Mouse (Mus musculus) MEL-GATA-1-ER (cell line): ENCODE measurements around the gene Lmbr1l.

ENCODE experiments used
- DNase-seq: peaks from one replicate; pipeline ENCODE4 v3.0.0-alpha.2; 2012; ENCODE audit warnings: low read depth; ENCODE audit errors: extremely low read depth

The Lmbr1l gene

DNA sequence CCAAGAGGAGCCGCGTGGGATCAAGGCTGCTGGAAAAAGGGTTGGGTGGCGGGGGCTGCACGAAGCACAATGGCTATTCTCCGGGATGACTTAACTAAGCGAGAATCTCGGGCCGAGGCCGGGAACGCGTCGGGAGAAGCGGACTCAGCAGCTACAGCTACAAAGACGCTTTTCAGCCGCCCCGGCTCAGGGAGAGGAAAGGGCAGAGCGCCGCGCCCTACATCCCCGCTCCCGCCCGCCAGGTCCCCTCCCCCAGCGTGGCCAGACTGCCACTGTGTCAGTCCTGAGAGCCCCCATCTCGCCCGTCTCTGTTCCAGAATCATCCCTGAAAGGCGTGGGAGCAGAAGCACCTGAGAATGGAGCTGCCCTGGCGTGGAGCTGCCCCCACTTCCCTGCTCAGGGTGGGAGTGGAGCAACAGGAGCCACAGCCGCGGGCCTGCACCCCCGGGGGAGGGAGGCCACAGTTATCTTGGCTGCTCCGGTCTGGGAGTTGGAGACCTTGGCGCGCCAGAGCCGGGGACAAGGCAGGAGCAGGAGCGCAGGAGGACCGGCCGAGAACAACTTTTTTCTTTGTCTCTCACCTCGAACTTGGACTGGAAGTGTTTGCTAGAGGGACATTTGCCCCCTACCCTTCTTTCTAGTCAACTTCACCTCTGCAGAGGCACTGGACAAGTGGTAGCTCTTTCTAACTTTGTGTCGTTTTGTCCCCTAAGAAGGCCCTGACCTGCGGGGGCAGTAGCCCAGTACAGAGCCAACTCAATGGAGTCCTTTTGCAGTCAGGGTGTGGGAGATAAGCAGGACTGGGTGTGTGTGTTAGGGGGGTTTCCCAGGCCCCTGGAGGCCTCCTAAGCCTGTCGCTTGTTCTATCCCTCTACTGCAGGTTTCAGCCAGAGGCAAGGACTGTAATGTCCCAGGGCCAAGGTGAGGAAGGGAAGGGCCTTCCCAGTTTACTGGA lies 22.1 kb downstream of the Lmbr1l start:
- no peak for DNase-seq

DNA sequence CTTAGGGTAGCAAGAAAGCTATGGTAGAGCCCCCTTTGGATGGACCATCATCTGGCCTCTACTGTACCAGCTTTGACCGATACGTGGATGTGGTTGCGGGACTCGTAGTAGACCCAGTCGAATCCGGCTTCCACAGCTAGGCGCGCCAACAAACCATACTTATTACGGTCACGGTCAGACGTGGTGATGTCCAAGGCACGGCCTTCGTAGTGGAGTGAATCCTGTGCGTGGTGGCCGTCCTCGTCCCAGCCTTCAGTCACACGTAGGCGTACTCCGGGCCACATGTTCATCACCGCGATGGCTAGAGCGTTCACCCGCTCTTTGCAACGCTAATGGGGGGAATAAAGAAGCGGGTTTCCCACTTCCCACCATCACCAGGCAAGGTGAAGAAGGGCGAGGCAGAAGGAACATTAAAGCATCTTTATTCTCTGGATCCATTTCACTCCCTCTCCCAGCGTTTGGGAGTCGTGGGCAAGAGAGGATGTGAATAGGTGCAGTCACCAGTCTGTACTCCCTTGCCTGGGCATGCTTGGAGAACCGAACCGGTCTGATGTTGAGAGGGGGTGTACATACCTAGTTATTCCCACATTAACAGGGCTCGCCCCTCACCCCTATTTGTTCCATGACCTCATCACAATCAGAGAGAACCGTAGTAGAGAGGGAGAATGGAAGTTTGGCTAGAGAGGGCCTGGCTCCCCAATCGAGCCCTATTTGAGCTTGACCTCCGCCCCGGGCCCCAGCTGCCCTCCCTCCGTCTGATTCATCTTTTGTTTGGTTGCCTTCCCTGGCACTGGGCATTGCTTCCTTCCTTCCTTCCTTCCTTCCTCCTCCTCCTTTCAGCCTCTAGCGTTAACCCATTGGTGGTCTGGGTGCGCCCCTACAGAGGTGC lies 23.0 kb downstream of the Lmbr1l start:
- DNase-seq: no peak

DNA sequence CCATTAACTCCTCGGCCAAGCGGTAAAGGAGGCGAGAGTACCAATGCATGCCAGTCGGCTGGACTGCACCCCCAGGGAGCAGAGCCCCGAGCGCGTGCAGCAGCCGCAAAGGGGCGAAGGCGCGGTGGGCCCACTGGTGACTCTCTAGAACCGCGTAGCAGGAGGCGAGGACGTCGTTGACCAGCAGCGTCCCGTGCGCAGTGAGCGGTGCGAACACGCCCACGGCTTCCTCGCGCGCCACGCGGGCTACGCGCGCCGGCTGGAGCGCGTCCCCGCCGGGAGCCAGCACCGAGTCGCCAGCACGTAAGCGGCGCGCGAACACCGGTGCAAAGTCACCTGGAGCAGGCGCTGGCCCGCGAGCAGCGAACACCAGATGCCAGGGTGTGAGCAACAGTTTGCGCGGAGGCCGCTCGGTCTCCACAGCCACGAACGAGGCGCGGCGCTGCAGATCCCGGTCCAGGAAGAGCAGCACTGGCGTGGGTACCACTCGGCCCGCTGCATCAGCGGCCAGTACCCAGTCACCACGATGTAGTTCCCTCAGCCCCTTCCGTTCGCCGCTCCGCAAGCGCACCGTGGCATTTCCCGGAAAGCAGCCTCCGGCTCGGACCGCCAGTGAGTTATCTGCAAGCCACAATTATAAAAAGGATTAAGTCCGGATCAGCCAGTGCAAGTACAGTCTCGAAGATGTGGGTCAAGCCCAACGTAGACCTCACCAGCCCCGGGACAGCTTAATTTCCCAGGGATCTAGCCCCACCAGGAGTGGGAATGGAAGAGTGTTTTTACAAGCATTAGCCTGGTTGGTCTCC lies 23.9 kb downstream of the Lmbr1l start, which contains the start of gene Rhebl1:
Rhebl1 (minus strand) TSS at position 601 of the 806 bp plus-strand sequence.
- DNase-seq: no peak

DNA sequence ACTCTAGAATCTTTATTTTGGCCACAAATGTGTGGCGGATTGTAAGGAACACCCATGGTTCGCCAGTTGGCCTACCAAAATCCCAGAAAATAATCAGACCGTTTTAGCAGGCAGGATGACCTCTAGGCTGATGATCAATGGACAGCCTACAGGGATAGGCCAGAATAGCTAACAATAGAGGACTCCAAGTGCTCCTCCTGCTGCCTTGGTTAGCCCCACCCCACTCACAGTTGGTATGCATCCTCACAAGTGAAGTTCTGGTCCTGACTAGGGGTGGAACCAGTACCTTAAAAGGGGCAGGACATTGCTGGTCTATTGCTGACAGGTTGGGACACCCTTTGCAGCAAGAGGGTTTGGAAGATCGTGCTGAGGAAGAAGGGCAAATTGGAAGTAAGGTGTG lies 25.0 kb downstream of the Lmbr1l start:
- no peak for DNase-seq

DNA sequence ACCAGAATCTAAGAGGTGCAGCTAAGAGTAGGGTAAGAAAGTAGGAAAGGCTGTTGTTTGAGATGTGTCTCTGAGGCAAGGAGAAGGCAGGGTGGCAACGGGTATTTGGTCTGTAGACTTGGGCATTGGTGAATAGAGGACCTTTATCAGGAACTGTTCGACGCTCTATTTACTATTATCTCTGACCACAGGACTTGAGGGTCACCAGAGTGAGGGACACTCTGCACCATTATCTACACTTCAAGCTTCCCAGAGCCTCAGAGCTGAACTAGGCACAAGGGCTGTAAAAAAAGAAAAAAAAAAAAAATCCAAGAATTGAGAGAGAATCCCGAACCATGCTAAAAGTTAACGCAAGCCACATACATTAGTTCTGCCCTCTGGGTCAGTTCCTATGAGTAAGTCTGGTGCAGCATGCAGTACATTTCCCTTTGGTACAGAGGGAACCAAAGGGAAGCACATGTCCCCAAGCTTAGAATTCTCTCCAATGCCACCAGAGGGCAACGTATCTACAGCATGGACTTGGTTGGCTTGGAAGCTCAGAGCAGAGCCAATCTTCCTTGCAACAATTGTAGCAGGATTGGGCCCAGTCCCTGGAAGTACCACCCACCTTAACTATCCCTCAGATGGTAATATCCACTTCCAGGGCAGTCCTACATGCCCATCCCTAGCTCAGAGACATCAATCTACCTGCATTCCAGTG lies 26.0 kb downstream of the Lmbr1l start:
- DNase-seq: peak; percentile 76

DNA sequence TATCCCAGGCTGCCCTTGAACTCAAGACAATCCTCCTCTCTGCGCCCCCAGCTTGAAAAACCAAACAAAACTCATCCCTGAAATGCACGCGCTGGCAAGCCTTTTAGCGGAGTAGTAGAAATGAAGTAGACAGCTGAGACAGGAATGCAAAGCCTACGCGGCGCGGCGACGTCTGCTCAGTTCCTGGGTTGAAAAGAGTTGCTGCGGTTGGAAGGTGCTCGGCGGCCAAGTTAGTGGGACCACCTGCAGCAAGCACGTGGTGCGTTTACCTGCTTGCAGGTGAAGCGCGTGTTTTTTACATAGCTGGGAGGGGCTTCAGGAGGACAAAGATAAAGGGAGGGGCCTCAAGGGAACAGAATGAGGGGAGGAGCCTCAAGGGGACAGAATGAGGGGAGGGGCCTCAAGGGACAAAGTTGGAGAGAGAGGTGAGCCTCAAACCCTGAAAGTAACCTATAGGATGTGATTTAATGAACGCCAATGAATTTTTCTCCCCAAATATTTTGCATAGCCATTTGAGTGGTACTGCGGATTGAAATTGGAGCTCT lies 26.8 kb downstream of the Lmbr1l start:
- DNase-seq: no peak

DNA sequence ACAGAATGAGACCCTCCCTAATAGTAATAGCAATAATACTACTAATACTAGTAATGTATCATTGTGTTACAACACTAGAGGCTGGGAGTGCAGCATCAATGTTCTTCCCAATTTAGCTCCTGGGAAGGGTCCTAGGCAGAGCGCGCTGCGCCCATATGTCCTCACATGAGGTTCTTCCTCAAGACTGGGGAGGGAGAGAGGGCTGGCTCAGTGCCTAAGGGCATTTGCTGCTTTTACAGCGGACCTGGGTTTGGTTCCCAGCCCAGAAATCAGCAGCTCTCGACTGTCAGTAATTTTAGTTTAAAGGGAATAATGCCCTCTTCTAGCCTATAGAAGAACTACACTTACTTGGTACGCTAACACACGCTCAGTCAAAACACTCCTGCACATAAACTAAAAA lies 30.5 kb downstream of the Lmbr1l start:
- no peak for DNase-seq

DNA sequence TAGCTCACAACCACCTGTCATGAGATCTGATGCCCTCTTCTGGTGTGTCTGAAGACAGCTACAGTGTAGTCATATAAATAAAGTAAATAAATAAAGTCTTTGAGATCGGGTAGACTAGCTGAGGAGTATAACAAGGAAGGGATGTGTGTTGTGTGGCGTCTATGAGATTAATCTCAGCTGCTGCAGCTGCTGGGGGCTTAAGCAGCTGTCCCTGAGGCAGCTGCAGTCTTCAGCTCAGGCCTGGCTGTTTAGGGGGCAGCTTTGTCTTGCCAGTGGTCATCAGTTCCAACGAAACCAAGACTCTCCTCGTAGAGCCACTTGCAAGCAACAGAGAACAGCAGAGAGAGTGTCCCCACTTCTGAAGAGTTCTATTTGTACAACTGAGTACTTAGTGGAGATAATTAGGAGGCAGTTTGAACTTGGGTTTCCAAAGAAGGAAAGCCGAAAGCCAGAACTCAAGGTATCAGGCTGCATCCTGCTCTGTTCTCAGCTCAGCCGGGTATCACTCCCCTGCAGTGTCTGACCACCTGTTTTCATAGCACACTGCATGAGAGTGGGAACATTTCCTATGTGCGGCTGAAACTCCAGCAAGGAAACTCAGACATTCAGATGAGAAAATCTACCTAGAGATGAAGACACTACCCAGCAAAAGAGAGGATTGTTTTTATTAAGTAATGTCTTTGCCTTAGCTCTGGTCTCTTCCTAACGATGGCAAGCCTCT lies 31.2 kb downstream of the Lmbr1l start:
- no peak for DNase-seq

DNA sequence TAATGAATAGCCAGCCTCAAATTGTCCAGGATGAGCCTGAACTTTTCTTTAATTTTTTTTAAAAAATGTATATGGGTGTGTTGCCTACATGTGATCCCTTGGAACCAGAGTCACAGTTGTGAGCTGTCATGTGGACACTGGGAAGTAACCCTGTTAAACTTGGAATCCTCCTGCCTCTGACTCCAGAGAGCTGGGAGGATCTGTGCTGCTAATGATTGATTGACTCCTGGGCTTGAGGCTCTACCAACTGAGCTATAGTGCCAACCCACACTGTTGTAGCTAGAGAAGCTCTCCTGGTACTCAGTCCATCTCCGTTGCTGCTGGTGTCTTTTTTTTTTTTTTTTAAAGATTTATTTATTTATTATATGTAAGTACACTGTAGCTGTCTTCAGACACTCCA lies 33.9 kb downstream of the Lmbr1l start:
- no peak for DNase-seq

DNA sequence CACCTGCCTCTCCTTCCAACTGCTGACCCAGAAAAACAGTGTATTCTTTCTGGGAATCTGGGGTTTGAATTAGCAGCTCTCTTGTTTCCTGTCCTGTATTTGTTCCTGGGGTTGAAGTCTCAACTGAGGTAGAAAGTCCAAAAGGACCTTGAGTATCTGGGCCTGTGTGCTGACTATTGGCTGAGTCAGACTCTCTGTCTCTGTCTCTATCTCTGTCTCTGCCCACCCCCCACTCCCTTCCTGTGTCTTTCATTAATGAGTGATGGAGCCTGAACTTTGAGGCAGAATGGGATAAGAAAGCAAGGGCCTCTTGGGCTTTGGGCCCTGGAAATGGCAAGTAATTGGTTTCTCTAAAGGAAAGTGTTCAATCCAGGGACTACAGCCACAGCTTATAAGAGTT lies 34.4 kb downstream of the Lmbr1l start:
- no peak for DNase-seq

DNA sequence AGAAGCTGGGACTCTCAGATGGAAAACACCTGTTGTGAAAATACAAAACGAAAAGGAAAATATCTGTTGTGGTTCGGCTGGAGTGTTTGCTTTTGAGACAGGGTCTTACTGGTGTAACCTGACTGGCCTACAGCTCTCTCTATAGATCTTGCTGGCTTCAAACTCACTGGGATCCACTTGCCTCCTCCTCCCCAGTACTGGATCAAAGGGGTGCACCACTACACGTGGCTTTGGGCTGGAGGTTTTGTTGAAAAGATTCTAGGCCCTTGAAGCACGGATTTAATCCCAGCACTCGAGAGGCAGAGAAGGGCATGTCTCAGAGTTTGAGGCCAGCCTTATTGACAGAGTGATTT lies 36.4 kb downstream of the Lmbr1l start:
- DNase-seq: no peak

DNA sequence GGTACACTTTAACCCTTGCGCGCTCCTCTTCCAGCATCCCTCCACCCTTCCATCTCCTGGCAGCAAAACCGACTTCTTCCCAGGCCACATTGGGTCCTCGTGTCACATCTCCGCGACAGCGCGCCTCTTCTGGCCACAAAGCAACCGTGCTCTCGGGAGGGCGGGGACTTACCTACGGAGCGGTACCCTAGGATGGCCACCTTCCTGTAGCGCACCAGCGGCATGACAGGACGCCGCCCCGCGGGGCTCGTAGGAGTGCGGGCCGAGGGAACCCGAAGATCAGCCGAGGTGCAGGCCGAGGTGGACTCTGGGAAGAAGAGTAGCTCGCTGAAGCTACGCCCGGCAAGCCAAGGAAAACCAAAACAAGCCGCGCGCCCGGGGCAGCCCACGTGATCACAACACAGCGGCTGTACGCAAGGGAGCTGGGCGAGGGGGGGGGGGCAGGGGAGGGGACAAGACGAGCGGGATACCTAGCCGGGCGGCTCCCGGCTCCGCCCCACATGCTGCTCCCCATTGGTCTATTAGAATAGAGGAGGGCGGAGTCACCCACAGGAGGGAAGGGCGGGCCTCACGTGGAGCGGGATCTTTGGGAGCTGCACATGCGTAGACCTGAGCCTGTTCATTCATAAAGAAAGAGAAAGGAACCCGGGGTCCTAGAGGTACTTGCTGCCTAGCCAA lies 36.9 kb downstream of the Lmbr1l start:
- DNase-seq: peak; percentile 95

DNA sequence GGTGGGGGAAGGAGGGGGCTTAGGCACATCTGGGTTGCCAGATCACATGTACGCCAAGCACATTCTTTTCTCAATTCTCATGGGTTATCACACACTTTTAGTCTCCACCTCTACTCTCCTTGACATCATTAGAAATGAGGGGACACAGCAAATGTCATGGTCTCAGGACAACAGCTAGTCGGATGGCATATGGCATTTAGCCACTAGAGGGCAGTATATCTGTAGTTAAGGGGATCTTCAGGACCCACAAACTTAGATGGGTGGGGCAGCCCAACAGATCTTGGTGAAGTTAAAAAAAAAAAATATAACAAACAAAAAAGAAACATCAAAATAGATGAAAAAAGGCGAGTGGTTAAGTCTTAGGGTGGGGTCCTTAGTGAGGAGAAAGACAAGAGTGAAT lies 40.7 kb downstream of the Lmbr1l start:
- DNase-seq: peak; percentile 85

DNA sequence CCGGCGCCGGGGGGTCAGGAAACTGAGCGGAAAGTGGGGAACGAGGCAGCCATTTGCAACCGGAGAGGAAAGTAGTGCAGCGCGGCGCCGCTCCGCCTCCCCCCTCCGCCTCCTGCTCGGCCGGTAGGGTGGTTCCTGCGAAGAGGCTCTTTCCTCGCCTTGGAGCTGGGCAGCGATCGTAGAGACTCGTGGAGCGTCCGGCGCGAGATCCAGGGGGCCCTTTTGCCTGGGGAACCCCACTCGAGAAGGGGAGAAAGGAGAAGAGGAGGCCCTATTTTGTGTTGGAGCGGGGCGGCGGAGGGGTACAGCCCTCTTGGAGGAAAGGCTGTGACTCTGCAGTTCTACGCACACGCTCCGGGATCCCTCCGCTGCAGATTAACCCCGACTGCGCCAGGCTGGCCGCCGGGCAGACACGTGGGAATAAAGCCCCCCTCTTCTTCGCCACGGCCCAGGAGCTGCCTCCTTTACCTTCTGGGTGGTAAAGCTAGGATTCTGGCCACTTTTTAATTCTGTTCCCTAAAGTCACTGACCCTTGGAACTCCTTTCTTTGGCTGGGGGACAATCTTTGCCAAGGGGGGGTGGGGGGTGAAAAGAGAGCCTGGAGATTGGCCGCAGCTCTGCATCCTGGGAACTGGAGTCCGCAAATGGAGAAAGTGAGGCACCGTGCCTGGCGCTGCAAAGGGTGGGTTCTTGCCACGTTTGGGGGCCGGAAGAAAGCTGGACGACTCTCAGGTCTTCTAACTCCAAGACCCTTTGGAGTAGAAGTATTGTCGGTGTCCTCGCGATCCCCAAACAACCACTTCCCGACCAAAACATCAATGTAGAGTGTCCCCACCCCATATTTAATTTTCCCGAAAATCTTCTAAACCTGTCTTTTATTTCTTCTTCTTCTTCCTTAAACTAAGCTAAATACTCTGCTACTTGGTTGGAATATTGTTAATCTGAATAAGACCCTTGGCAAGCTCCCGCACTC lies 45.8 kb downstream of the Lmbr1l start:
- DNase-seq: peak; percentile 93

DNA sequence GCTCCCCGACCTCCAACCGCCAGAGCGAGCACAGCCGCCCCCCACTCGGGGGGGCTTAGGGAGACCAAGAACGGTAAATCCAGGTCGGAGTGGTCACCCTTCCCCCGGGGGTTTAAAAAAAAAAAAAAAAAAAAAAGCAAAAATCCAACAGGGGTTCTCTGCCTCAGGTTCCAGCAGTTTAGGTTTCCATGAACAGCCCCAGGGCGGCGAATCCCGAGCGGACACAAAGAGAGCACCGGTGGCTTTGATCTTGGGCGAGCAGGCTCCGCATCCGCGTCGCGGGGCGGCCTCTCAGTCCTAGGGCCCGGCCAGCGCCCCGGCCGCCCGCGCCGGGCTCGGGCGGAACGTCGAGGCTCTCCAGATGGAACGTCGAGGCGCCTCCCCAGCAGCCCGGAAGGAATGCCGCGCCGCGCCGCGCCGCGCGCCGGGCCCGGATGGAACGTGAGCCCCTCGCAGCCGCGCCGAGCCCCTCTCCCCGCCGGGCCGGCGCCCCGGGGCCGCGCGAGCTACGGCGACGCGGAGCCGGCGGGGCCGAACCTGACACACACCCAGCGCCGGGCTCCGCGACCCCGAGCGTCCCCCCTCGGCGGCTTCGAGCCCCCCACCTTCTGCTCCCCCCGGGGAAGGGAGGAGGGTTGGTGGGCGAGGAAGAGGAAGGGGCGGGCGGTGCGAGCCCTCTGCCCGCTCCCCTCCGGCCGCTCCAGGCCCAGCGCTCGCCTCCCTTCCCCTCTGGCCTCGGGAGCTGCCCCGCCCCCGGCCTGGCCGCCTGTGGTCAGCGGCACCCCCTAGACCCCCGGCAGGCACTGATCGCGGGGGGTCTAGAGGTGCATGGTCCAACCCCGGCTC lies 46.7 kb downstream of the Lmbr1l start, which contains the start of gene Kmt2d:
Kmt2d (minus strand) TSS at position 135 of the 846 bp plus-strand sequence.
- no peak for DNase-seq

DNA sequence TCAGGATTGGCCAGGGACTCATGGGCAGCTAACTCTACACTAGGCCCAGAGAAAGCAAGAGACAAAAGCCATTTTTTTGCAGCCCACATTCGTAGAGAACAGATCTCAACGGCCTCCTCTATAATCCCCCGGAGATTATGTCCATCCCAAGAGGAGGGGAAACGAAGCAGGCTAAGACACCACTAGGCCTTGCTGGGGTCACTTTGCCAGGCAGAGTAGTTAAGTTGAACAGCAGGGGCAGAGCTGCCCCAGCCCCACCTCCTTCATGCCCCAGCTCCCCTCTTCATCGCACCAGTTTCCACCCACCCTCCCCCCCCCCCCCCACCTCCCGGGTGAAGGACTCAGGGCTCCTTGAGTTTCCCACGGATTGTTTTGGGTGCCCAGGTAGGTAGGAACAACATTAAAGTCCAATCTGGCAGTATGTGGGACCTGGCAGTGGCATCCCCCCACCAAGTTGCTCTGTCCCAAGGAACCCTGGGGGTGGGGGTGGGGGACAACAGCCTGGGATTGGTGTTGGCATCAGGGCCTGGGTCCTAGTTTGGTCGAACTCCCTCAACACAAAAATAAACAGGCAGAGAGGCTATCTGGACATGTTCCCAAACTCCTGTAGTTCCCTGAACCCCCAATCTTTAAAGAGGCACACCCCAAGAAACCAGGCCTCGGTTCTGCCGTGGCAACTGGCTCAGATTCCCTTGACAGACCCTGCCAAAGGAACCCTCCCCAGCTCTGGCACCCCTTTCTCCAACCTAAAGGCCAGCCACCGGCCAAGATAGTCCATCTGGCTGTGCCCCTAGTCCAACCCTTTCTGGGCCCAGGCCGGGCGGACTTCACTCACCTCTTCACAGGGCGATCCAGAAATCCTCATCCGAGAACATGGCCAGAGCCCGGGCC lies 47.6 kb downstream of the Lmbr1l start:
- no peak for DNase-seq
